Mouse (Mus musculus) ES-Bruce4 (cell line): ENCODE measurements at regions not wholly inside any gene's neighbourhood (a gene's known extent, or its start where the extent isn't known, plus 50 kb on each side); places are given as distances from the start of the nearest gene placed in this dataset.

Experiments used
- H3K27ac ChIP-seq: 2 replicates; pipeline ENCODE4 v1.5.1; 2012; ENCODE audit warnings: low read length, inconsistent platforms; ENCODE audit not compliant: insufficient read depth
- H3K27me3 ChIP-seq: 2 replicates; pipeline ENCODE4 v1.6.1; 2012; ENCODE audit warnings: mild to moderate bottlenecking, low read length, inconsistent platforms; ENCODE audit not compliant: control insufficient read depth, poor library complexity, insufficient read depth, severe bottlenecking
- H3K36me3 ChIP-seq: 2 replicates; pipeline ENCODE4 v1.6.1; 2012; ENCODE audit warnings: inconsistent platforms, mild to moderate bottlenecking, low read length, moderate library complexity; ENCODE audit not compliant: control insufficient read depth, poor library complexity, insufficient read depth, severe bottlenecking
- H3K4me1 ChIP-seq: one replicate; pipeline ENCODE4 v1.8.1; 2011; ENCODE audit warnings: low read length; ENCODE audit not compliant: control insufficient read depth, insufficient read depth
- H3K4me3 ChIP-seq: 2 replicates; pipeline ENCODE4 v1.5.1; 2011; ENCODE audit warnings: low read depth, mild to moderate bottlenecking, low read length
- H3K9ac ChIP-seq: 2 replicates; pipeline ENCODE4 v1.6.1; 2012; ENCODE audit warnings: low read depth, mild to moderate bottlenecking, inconsistent platforms; ENCODE audit not compliant: poor library complexity, severe bottlenecking
- H3K9me3 ChIP-seq: replicated peaks from 2 replicates; pipeline ENCODE4 v1.6.1; 2012; ENCODE audit warnings: mild to moderate bottlenecking, low read length, inconsistent platforms; ENCODE audit not compliant: control insufficient read depth, poor library complexity, insufficient read depth, severe bottlenecking
- CTCF ChIP-seq: IDR thresholded peaks from one replicate; pipeline ENCODE4 v1.8.1; 2011; ENCODE audit warnings: low read depth, low read length
- EP300 ChIP-seq: IDR thresholded peaks from 2 replicates; pipeline ENCODE4 v1.6.1; 2011; ENCODE audit warnings: low read depth, low read length; ENCODE audit not compliant: insufficient read depth
- POLR2A ChIP-seq: IDR thresholded peaks from one replicate; pipeline ENCODE4 v1.8.1; 2011; ENCODE audit warnings: low read length; ENCODE audit not compliant: insufficient read depth

GRCm38 (mm10) chr14:17569087-17569636 is 90.9 kb upstream of the Thrb start:
- Histone ChIP-seq H3K9ac (no peak overlapping the region), H3K9me3 (no peaks in the 10 kb centered on the region; the same call in 1 of the 2 replicates), H3K4me1 (no peaks in the 10 kb centered on the region), H3K27me3 (no peaks in the 10 kb centered on the region), H3K27ac (no peak overlapping the region), H3K4me3 (no peak overlapping the region), H3K36me3 (no peaks in the 10 kb centered on the region)
- TF ChIP-seq POLR2A, result no peak
- TF ChIP-seq CTCF, result no peak
- no peak for TF ChIP-seq EP300

- Histone ChIP-seq H3K9ac (no peak overlapping the region), H3K36me3 (no peaks in the 10 kb centered on the region), H3K4me1 (no peaks in the 10 kb centered on the region), H3K27ac (no peak overlapping the region), H3K9me3 (no peaks in the 10 kb centered on the region), H3K27me3 (no peaks in the 10 kb centered on the region), H3K4me3 (no peak overlapping the region)
- no peak for TF ChIP-seq POLR2A
Observed at GRCm38 (mm10) chr14:17578776-17579175, 81.3 kb upstream of the Thrb start.

- TF ChIP-seq POLR2A (no peak), EP300 (no peak), CTCF (no peak)
- Histone ChIP-seq H3K36me3 (no peaks in the 10 kb centered on the region), H3K9me3 (peaks cover 14% of the 10 kb centered on the region), H3K4me1 (no peaks in the 10 kb centered on the region), H3K27me3 (no peaks in the 10 kb centered on the region), H3K27ac (no peak overlapping the region), H3K4me3 (no peak overlapping the region), H3K9ac (no peak overlapping the region)
Observed at GRCm38 (mm10) chr14:17589595-17589994, 70.5 kb upstream of the Thrb start.

- H3K27me3 ChIP-seq, result no peaks in the 10 kb centered on the region
- no peak overlapping the region for H3K4me3 ChIP-seq
- H3K36me3 ChIP-seq, result no peaks in the 10 kb centered on the region
- no peaks in the 10 kb centered on the region for H3K4me1 ChIP-seq
- TF ChIP-seq EP300, result no peak
- TF ChIP-seq POLR2A, result no peak
- TF ChIP-seq CTCF, result no peak
- H3K9ac ChIP-seq, result no peak overlapping the region
- H3K27ac ChIP-seq, result no peak overlapping the region
- H3K9me3 ChIP-seq, result peaks cover 21% of the 10 kb centered on the region
Observed at GRCm38 (mm10) chr14:17599553-17599952, 60.5 kb upstream of the Thrb start.

- no peak overlapping the region for H3K9ac ChIP-seq
- no peaks in the 10 kb centered on the region for H3K4me1 ChIP-seq
- no peak overlapping the region for H3K27ac ChIP-seq
- no peaks in the 10 kb centered on the region for H3K27me3 ChIP-seq
- no peak overlapping the region for H3K4me3 ChIP-seq
- TF ChIP-seq POLR2A, result no peak
- TF ChIP-seq CTCF, result no peak
- no peak for TF ChIP-seq EP300
- no peaks in the 10 kb centered on the region for H3K36me3 ChIP-seq
- peaks cover 21% of the 10 kb centered on the region for H3K9me3 ChIP-seq
Observed at GRCm38 (mm10) chr14:17602357-17602756, 57.7 kb upstream of the Thrb start.

- H3K27ac ChIP-seq, result no peak overlapping the region
- no peaks in the 10 kb centered on the region for H3K36me3 ChIP-seq
- no peaks in the 10 kb centered on the region for H3K9me3 ChIP-seq
- H3K4me3 ChIP-seq, result no peak overlapping the region
- H3K4me1 ChIP-seq, result no peaks in the 10 kb centered on the region
- H3K9ac ChIP-seq, result no peak overlapping the region
- no peaks in the 10 kb centered on the region for H3K27me3 ChIP-seq
- no peak for TF ChIP-seq EP300
- TF ChIP-seq CTCF, result no peak
- no peak for TF ChIP-seq POLR2A
Observed at GRCm38 (mm10) chr14:17606018-17606417, 54.0 kb upstream of the Thrb start.
